In genomic region chr4:126309211-126309921, GRCm38 (mm10) we compare ENCODE assay signal across 8 mouse cellular contexts. TPM values are rescaled to one million over a fixed set of nuclear protein-coding genes. Genes with fewer than 3 reads are reported as not detected.
DNase-seq lines count a peak whose midpoint lies in the region; ATAC-seq and TF ChIP-seq lines count a peak whose summit lies in the region.

No protein-coding gene starts in this region.

- no peaks in the 10 kb centered on the region for H3K27me3 ChIP-seq in kidney, embryonic 14.5 days (ENCODE audit: control insufficient read depth, insufficient read depth, low read length)
- H3K27me3 ChIP-seq in limb, embryonic 14.5 days (ENCODE audit: control insufficient read depth, insufficient read depth, low read length): no peaks in the 10 kb centered on the region
- 0 out of 2 replicates have a peak, but pooled peaks cover 3% of the 10 kb centered on the region for H3K27me3 ChIP-seq in neural tube, embryonic 15.5 days (replicated peaks)

- H3K4me1 ChIP-seq in kidney, embryonic 14.5 days (ENCODE audit: control insufficient read depth, insufficient read depth, low read length): peaks cover 5% of the 10 kb centered on the region; the same call in 1 of the 2 replicates
- no peaks in the 10 kb centered on the region for H3K4me1 ChIP-seq in bone marrow, adult 2 months (ENCODE audit: control insufficient read depth, insufficient read depth, low read length)
- H3K4me1 ChIP-seq in limb, embryonic 14.5 days (ENCODE audit: control insufficient read depth, insufficient read depth, low read length): peaks cover 17% of the 10 kb centered on the region
- peaks cover 11% of the 10 kb centered on the region; the same call in 1 of the 2 replicates for H3K4me1 ChIP-seq in neural tube, embryonic 15.5 days

- H3K27ac ChIP-seq in kidney, embryonic 14.5 days (ENCODE audit: low read depth, low read length): no peak overlapping the region
- H3K27ac ChIP-seq in bone marrow, adult 2 months (ENCODE audit: control insufficient read depth, insufficient read depth, low read depth, low read length, poor library complexity): no peak overlapping the region
- H3K27ac ChIP-seq in limb, embryonic 14.5 days (replicated peaks; ENCODE audit: low read depth, low read length): no peak overlapping the region
- H3K27ac ChIP-seq in neural tube, embryonic 15.5 days (replicated peaks): no peak overlapping the region

- TF ChIP-seq CTCF in bone marrow, adult 2 months (IDR thresholded peaks at IDR 0.05; ENCODE audit: control insufficient read depth, insufficient read depth, low read length): peak; percentile 32

- H3K4me2 ChIP-seq in kidney, embryonic 14.5 days (replicated peaks; ENCODE audit: low read depth, low read length): peak overlapping the region; percentile 31; the same call in 1 of the 2 replicates
- peak overlapping the region; percentile 42 for H3K4me2 ChIP-seq in limb, embryonic 14.5 days (replicated peaks; ENCODE audit: low read depth, low read length, severe bottlenecking)
- H3K4me2 ChIP-seq in neural tube, embryonic 15.5 days: peak overlapping the region; percentile 54

- 14% methylated on average over 20 of the region's 20 CpGs for WGBS in kidney, embryonic 14.5 days
- 20% methylated on average over 20 of the region's 20 CpGs for WGBS in bone marrow, adult 2 months
- 16% methylated on average over 19 of the region's 20 CpGs for WGBS in limb, embryonic 14.5 days
- WGBS in neural tube, embryonic 15.5 days: 13% methylated on average over 20 of the region's 20 CpGs

- no peaks in the 10 kb centered on the region for H3K36me3 ChIP-seq in kidney, embryonic 14.5 days (ENCODE audit: control insufficient read depth, insufficient read depth, low read length)
- peaks cover 14% of the 10 kb centered on the region; the same call in 1 of the 2 replicates for H3K36me3 ChIP-seq in limb, embryonic 14.5 days (ENCODE audit: control insufficient read depth, insufficient read depth, low read length)
- H3K36me3 ChIP-seq in neural tube, embryonic 15.5 days: no peaks in the 10 kb centered on the region

- TF ChIP-seq POLR2A in bone marrow, adult 2 months (IDR thresholded peaks at IDR 0.05; ENCODE audit: borderline replicate concordance, control insufficient read depth, low read depth, low read length): no peak
- no peak for TF ChIP-seq POLR2A in limb, embryonic 14.5 days (IDR thresholded peaks at IDR 0.05; ENCODE audit: borderline replicate concordance, extremely low read depth, insufficient read depth, insufficient read length)

- no peak for DNase-seq in kidney, adult 8-10 months
- DNase-seq in limb, embryonic 14.5 days (ENCODE audit: low spot score): no peak
- no peak for DNase-seq in Muller cell, postnatal 12 days (ENCODE audit: inconsistent ontology term)
- DNase-seq in urinary bladder, postnatal 10 days (ENCODE audit: low spot score): no peak

- no peaks in the 10 kb centered on the region for H3K9me3 ChIP-seq in kidney, embryonic 14.5 days (ENCODE audit: control insufficient read depth, low read length)
- H3K9me3 ChIP-seq in limb, embryonic 14.5 days (ENCODE audit: control insufficient read depth, low read length): no peaks in the 10 kb centered on the region
- H3K9me3 ChIP-seq in neural tube, embryonic 15.5 days (replicated peaks): no peaks in the 10 kb centered on the region

- no peak overlapping the region for H3K9ac ChIP-seq in kidney, embryonic 14.5 days (ENCODE audit: low read depth, low read length)
- no peak overlapping the region for H3K9ac ChIP-seq in limb, embryonic 14.5 days (ENCODE audit: low read depth, low read length, severe bottlenecking)
- H3K9ac ChIP-seq in neural tube, embryonic 15.5 days (replicated peaks): 0 out of 2 replicates have a peak overlapping the region, but pooled peaks have one; percentile 4

- ATAC-seq in kidney, embryonic 14.5 days (ENCODE audit: low FRiP score, low TSS enrichment): peak; percentile 62
- peak; percentile 42; the same call in 1 of the 2 replicates for ATAC-seq in granulocyte monocyte progenitor cell, adult 5-6 weeks (replicated peaks; ENCODE audit: poor library complexity, severe bottlenecking)
- peak; percentile 39; the same call in 1 of the 2 replicates for ATAC-seq in limb, embryonic 14.5 days (ENCODE audit: low FRiP score, low read depth)
- ATAC-seq in neural tube, embryonic 15.5 days (ENCODE audit: low FRiP score): peak; percentile 42; the same call in 1 of the 2 replicates

- H3K4me3 ChIP-seq in kidney, embryonic 14.5 days (ENCODE audit: low read length): 0 out of 2 replicates have a peak overlapping the region, but pooled peaks have one; percentile 8
- H3K4me3 ChIP-seq in bone marrow, adult 2 months (replicated peaks; ENCODE audit: control insufficient read depth, low read depth, low read length): no peak overlapping the region
- H3K4me3 ChIP-seq in limb, embryonic 14.5 days (replicated peaks; ENCODE audit: low read length): no peak overlapping the region; the same call in 1 of the 2 replicates
- peak overlapping the region; percentile 25 for H3K4me3 ChIP-seq in neural tube, embryonic 15.5 days (replicated peaks)

RNA-seq across cellular contexts. Expression of gene Adprhl2, which starts 12.1 kb away (rescaled TPM):
- 53.0 and 57.6 TPM in 2 replicates for polyA plus RNA-seq in kidney, embryonic 14.5 days (2014; fragmentation: Nextera tagmentation; extraction: Ambion mirVana)
- 11.4 and 20.2 TPM in 2 replicates for polyA plus RNA-seq in bone marrow, adult 2 months (2011; ENCODE audit: insufficient read depth, insufficient read length, low replicate concordance, missing spikeins)
- total RNA-seq in granulocyte monocyte progenitor cell, adult 5-6 weeks (2014; fragmentation: Nextera tagmentation): 24.9 and 33.4 TPM in 2 replicates
- 27.7 and 28.2 TPM in 2 replicates for total RNA-seq in granulocyte monocyte progenitor cell, adult 5-6 weeks (2017)
- polyA plus RNA-seq in limb, embryonic 14.5 days (2012; rRNA removed): 66.3 and 77.4 TPM in 2 replicates
- polyA plus RNA-seq in limb, embryonic 14.5 days (2014; fragmentation: Nextera tagmentation; extraction: Ambion mirVana): 59.9 and 69.1 TPM in 2 replicates
- 75.5 and 79.8 TPM in 2 replicates for polyA plus RNA-seq in neural tube, embryonic 15.5 days (2015; fragmentation: Nextera tagmentation; extraction: Ambion mirVana)

RNA-seq across cellular contexts. Expression of gene Tekt2, which starts 16.1 kb away (rescaled TPM):
- 2.2 and 5.1 TPM in 2 replicates for polyA plus RNA-seq in kidney, embryonic 14.5 days (2014; fragmentation: Nextera tagmentation; extraction: Ambion mirVana)
- 0.65 TPM in 1 of 2 replicates, not detected in the other for polyA plus RNA-seq in bone marrow, adult 2 months (2011; ENCODE audit: insufficient read depth, insufficient read length, low replicate concordance, missing spikeins)
- total RNA-seq in granulocyte monocyte progenitor cell, adult 5-6 weeks (2014; fragmentation: Nextera tagmentation): not detected in 2 replicates
- total RNA-seq in granulocyte monocyte progenitor cell, adult 5-6 weeks (2017): not detected in 2 replicates
- polyA plus RNA-seq in limb, embryonic 14.5 days (2012; rRNA removed): 48.9 and 52.5 TPM in 2 replicates
- 14.4 and 18.7 TPM in 2 replicates for polyA plus RNA-seq in limb, embryonic 14.5 days (2014; fragmentation: Nextera tagmentation; extraction: Ambion mirVana)
- polyA plus RNA-seq in neural tube, embryonic 15.5 days (2015; fragmentation: Nextera tagmentation; extraction: Ambion mirVana): 8.3 and 9.2 TPM in 2 replicates

RNA-seq across cellular contexts. Expression of gene Col8a2, which starts 22.8 kb away (rescaled TPM):
- 5.5 and 6.8 TPM in 2 replicates for polyA plus RNA-seq in kidney, embryonic 14.5 days (2014; fragmentation: Nextera tagmentation; extraction: Ambion mirVana)
- polyA plus RNA-seq in bone marrow, adult 2 months (2011; ENCODE audit: insufficient read depth, insufficient read length, low replicate concordance, missing spikeins): 0.57 TPM in 1 of 2 replicates, not detected in the other
- not detected in 2 replicates for total RNA-seq in granulocyte monocyte progenitor cell, adult 5-6 weeks (2014; fragmentation: Nextera tagmentation)
- total RNA-seq in granulocyte monocyte progenitor cell, adult 5-6 weeks (2017): not detected in 2 replicates
- 50.3 and 57.4 TPM in 2 replicates for polyA plus RNA-seq in limb, embryonic 14.5 days (2012; rRNA removed)
- polyA plus RNA-seq in limb, embryonic 14.5 days (2014; fragmentation: Nextera tagmentation; extraction: Ambion mirVana): 74.6 and 75.4 TPM in 2 replicates
- 7.4 and 9.8 TPM in 2 replicates for polyA plus RNA-seq in neural tube, embryonic 15.5 days (2015; fragmentation: Nextera tagmentation; extraction: Ambion mirVana)

RNA-seq across cellular contexts. Expression of gene Trappc3, which starts 47.2 kb away (rescaled TPM):
- polyA plus RNA-seq in kidney, embryonic 14.5 days (2014; fragmentation: Nextera tagmentation; extraction: Ambion mirVana): 19.7 and 68.6 TPM in 2 replicates
- polyA plus RNA-seq in bone marrow, adult 2 months (2011; ENCODE audit: insufficient read depth, insufficient read length, low replicate concordance, missing spikeins): 24.1 and 32.5 TPM in 2 replicates
- total RNA-seq in granulocyte monocyte progenitor cell, adult 5-6 weeks (2014; fragmentation: Nextera tagmentation): 46.2 and 55.5 TPM in 2 replicates
- 48.4 and 54.8 TPM in 2 replicates for total RNA-seq in granulocyte monocyte progenitor cell, adult 5-6 weeks (2017)
- polyA plus RNA-seq in limb, embryonic 14.5 days (2012; rRNA removed): 93.6 and 113 TPM in 2 replicates
- polyA plus RNA-seq in limb, embryonic 14.5 days (2014; fragmentation: Nextera tagmentation; extraction: Ambion mirVana): 34.5 and 38.3 TPM in 2 replicates
- 175 and 188 TPM in 2 replicates for polyA plus RNA-seq in neural tube, embryonic 15.5 days (2015; fragmentation: Nextera tagmentation; extraction: Ambion mirVana)

RNA-seq across cellular contexts. Expression of gene Map7d1, which starts 53.2 kb away (rescaled TPM):
- polyA plus RNA-seq in kidney, embryonic 14.5 days (2014; fragmentation: Nextera tagmentation; extraction: Ambion mirVana): 35.6 and 43.3 TPM in 2 replicates
- 28.7 and 45.5 TPM in 2 replicates for polyA plus RNA-seq in bone marrow, adult 2 months (2011; ENCODE audit: insufficient read depth, insufficient read length, low replicate concordance, missing spikeins)
- total RNA-seq in granulocyte monocyte progenitor cell, adult 5-6 weeks (2014; fragmentation: Nextera tagmentation): 20.6 and 25.6 TPM in 2 replicates
- 12.8 and 20.2 TPM in 2 replicates for total RNA-seq in granulocyte monocyte progenitor cell, adult 5-6 weeks (2017)
- 113 and 119 TPM in 2 replicates for polyA plus RNA-seq in limb, embryonic 14.5 days (2012; rRNA removed)
- 58.3 and 68.4 TPM in 2 replicates for polyA plus RNA-seq in limb, embryonic 14.5 days (2014; fragmentation: Nextera tagmentation; extraction: Ambion mirVana)
- polyA plus RNA-seq in neural tube, embryonic 15.5 days (2015; fragmentation: Nextera tagmentation; extraction: Ambion mirVana): 65.4 and 79.7 TPM in 2 replicates

Comparison
In these comparisons a context has a peak if more than half of its experiments do, and no peak if none do; other contexts are left out.
1. H3K4me3 ChIP-seq: peak in kidney, embryonic 14.5 days (single experiment) and neural tube, embryonic 15.5 days (single experiment); none in bone marrow, adult 2 months (single experiment) and limb, embryonic 14.5 days (single experiment).
2. Peak in every context shown above with its lines, with median percentiles within 50 percentile points of each other: ATAC-seq and H3K4me2 ChIP-seq.